Mouse (Mus musculus) liver, embryonic 11.5 days (tissue): ENCODE results near the gene Padi6. TPM values are rescaled to one million over a fixed set of nuclear protein-coding genes. Genes with fewer than 3 reads are reported as not detected.
A peak's percentile ranks its signal among the peaks of the same experiment; 100 is the strongest.

Source experiments
- ATAC-seq: fragments of 200-750 bp; cut with Nextera tagmentation; replicated peaks from 2 replicates; pipeline ENCODE4 v1.8.0; 2017; ENCODE audit warnings: moderate number of reproducible peaks, mild to moderate bottlenecking, moderate TSS enrichment, moderate library complexity; ENCODE audit not compliant: low FRiP score
- DNase-seq: peaks from one replicate; pipeline ENCODE4 v3.0.0-alpha.2; 2017; ENCODE audit warnings: low spot score
- H3K27ac ChIP-seq: fragments of 300-500 bp; sonication (generic); 2 replicates; pipeline ENCODE4 v1.5.1; 2014; ENCODE audit warnings: mild to moderate bottlenecking, low read depth, low read length, control low read depth
- H3K27me3 ChIP-seq: fragments of 300-500 bp; sonication (generic); replicated peaks from 2 replicates; pipeline ENCODE4 v1.6.1; 2014; ENCODE audit warnings: low read length, mixed read lengths; ENCODE audit not compliant: control insufficient read depth, insufficient read depth
- H3K36me3 ChIP-seq: fragments of 300-500 bp; sonication (generic); 2 replicates; pipeline ENCODE4 v1.6.1; 2014; ENCODE audit warnings: mild to moderate bottlenecking, low read length, moderate library complexity, mixed read lengths; ENCODE audit not compliant: control insufficient read depth, insufficient read depth
- H3K4me1 ChIP-seq: fragments of 300-500 bp; sonication (generic); replicated peaks from 2 replicates; pipeline ENCODE4 v1.6.1; 2014; ENCODE audit warnings: low read length, mixed read lengths; ENCODE audit not compliant: control insufficient read depth, insufficient read depth
- H3K4me2 ChIP-seq: fragments of 300-500 bp; sonication (generic); 2 replicates; pipeline ENCODE4 v1.6.1; 2014; ENCODE audit warnings: mild to moderate bottlenecking, control low read depth, moderate library complexity
- H3K4me3 ChIP-seq: fragments of 300-500 bp; sonication (generic); 2 replicates; pipeline ENCODE4 v1.5.1; 2014; ENCODE audit warnings: low read depth, low read length, control low read depth
- H3K9ac ChIP-seq: fragments of 300-500 bp; sonication (generic); 2 replicates; pipeline ENCODE4 v1.6.1; 2014; ENCODE audit warnings: low read depth, low read length, control low read depth
- H3K9me3 ChIP-seq: fragments of 300-500 bp; sonication (generic); 2 replicates; pipeline ENCODE4 v1.6.1; 2016; ENCODE audit warnings: low read length, inconsistent platforms, mixed read lengths; ENCODE audit not compliant: control insufficient read depth
- WGBS: fragments of 180-500 bp; shearing (Covaris S2); extraction: QIAGEN DNeasy Blood & Tissue Kit; methylation state at CpG from one replicate; pipeline ENCODE4 v1.1.7; 2014; 5-methylcytosine and 5-hydroxymethylcytosine counted together
- polyA plus RNA-seq: library from polyadenylated mRNA; unstranded; fragments of >200 nt; fragmentation: Nextera tagmentation; extraction: Ambion mirVana; gene quantifications from 2 replicates; pipeline ENCODE4 v1.2.1, GENCODE M21; 2014

The Padi6 gene
- polyA plus RNA-seq, 1 experiment from 2014 or later = not detected

- no peaks in the 10 kb centered on the region for H3K27me3 ChIP-seq
- no peaks in the 10 kb centered on the region for H3K9me3 ChIP-seq
- ATAC-seq = no peak
- no peak overlapping the region for H3K4me2 ChIP-seq
- no peak overlapping the region for H3K4me3 ChIP-seq
- DNase-seq = no peak
- H3K27ac ChIP-seq = no peak overlapping the region
- H3K9ac ChIP-seq = no peak overlapping the region
- 81% methylated on average over 6 of the region's 6 CpGs for WGBS
- no peaks in the 10 kb centered on the region for H3K36me3 ChIP-seq
- H3K4me1 ChIP-seq = no peaks in the 10 kb centered on the region
These were observed 1.0 kb downstream of the Padi6 start for GRCm38 (mm10) chr4:140741401-140741800.

- no peak overlapping the region for H3K4me3 ChIP-seq
- ATAC-seq (no peak), DNase-seq (no peak)
- H3K27me3 ChIP-seq = no peaks in the 10 kb centered on the region
- no peaks in the 10 kb centered on the region for H3K9me3 ChIP-seq
- no peaks in the 10 kb centered on the region for H3K36me3 ChIP-seq
- H3K9ac ChIP-seq = no peak overlapping the region
- H3K4me1 ChIP-seq = no peaks in the 10 kb centered on the region
- H3K4me2 ChIP-seq = no peak overlapping the region
- no peak overlapping the region for H3K27ac ChIP-seq
- 79% methylated on average over 11 of the region's 11 CpGs for WGBS
These were observed 1.8 kb downstream of the Padi6 start for GRCm38 (mm10) chr4:140740655-140741054.

- no peak overlapping the region for H3K4me2 ChIP-seq
- H3K9ac ChIP-seq = no peak overlapping the region
- ATAC-seq (no peak), DNase-seq (no peak)
- no peak overlapping the region for H3K27ac ChIP-seq
- no peaks in the 10 kb centered on the region for H3K36me3 ChIP-seq
- no peak overlapping the region for H3K4me3 ChIP-seq
- no peaks in the 10 kb centered on the region for H3K9me3 ChIP-seq
- WGBS = 61% methylated on average over 7 of the region's 7 CpGs
- no peaks in the 10 kb centered on the region for H3K27me3 ChIP-seq
- H3K4me1 ChIP-seq = no peaks in the 10 kb centered on the region
These were observed 9.6 kb downstream of the Padi6 start for GRCm38 (mm10) chr4:140732871-140733270.

- no peak overlapping the region for H3K27ac ChIP-seq
- 65% methylated on average over 4 of the region's 4 CpGs for WGBS
- H3K9me3 ChIP-seq = no peaks in the 10 kb centered on the region
- no peaks in the 10 kb centered on the region for H3K4me1 ChIP-seq
- H3K4me2 ChIP-seq = no peak overlapping the region
- no peak overlapping the region for H3K9ac ChIP-seq
- no peaks in the 10 kb centered on the region for H3K36me3 ChIP-seq
- ATAC-seq = no peak
- H3K27me3 ChIP-seq = no peaks in the 10 kb centered on the region
- no peak overlapping the region for H3K4me3 ChIP-seq
- DNase-seq = no peak
These were observed 10.8 kb downstream of the Padi6 start for GRCm38 (mm10) chr4:140731654-140732053.

GRCm38 (mm10) chr4:140726907-140727306 is 15.5 kb downstream of the Padi6 start:
- Histone ChIP-seq H3K9me3 (no peaks in the 10 kb centered on the region), H3K4me1 (no peaks in the 10 kb centered on the region), H3K4me2 (no peak overlapping the region), H3K36me3 (peaks cover 6% of the 10 kb centered on the region; the same call in 1 of the 2 replicates), H3K4me3 (no peak overlapping the region), H3K9ac (no peak overlapping the region), H3K27me3 (no peaks in the 10 kb centered on the region), H3K27ac (no peak overlapping the region)
- WGBS = 86% methylated on average over 12 of the region's 12 CpGs
- ATAC-seq = no peak
- DNase-seq = no peak

- 70% methylated on average over 6 of the region's 6 CpGs for WGBS
- Histone ChIP-seq H3K4me1 (no peaks in the 10 kb centered on the region), H3K4me3 (no peak overlapping the region), H3K9ac (no peak overlapping the region), H3K27ac (no peak overlapping the region), H3K27me3 (no peaks in the 10 kb centered on the region), H3K9me3 (no peaks in the 10 kb centered on the region), H3K4me2 (no peak overlapping the region), H3K36me3 (peaks cover 26% of the 10 kb centered on the region)
- DNase-seq (no peak), ATAC-seq (no peak)
These were observed 17.7 kb downstream of the Padi6 start for GRCm38 (mm10) chr4:140724739-140725138.

- Histone ChIP-seq H3K27me3 (no peaks in the 10 kb centered on the region), H3K9me3 (no peaks in the 10 kb centered on the region), H3K9ac (no peak overlapping the region), H3K4me2 (no peak overlapping the region), H3K4me1 (no peaks in the 10 kb centered on the region), H3K27ac (no peak overlapping the region), H3K4me3 (no peak overlapping the region), H3K36me3 (peaks cover 34% of the 10 kb centered on the region)
- WGBS = 48% methylated on average over 5 of the region's 5 CpGs
- no peak for DNase-seq
- peak; percentile 41; the same call in 1 of the 2 replicates for ATAC-seq
These were observed 18.6 kb downstream of the Padi6 start for GRCm38 (mm10) chr4:140723801-140724200.

- DNase-seq (no peak), ATAC-seq (no peak)
- WGBS = 85% methylated on average over 9 of the region's 9 CpGs
- Histone ChIP-seq H3K9ac (no peak overlapping the region), H3K9me3 (no peaks in the 10 kb centered on the region), H3K4me2 (no peak overlapping the region), H3K27ac (no peak overlapping the region), H3K36me3 (peaks cover 39% of the 10 kb centered on the region), H3K4me3 (no peak overlapping the region), H3K27me3 (no peaks in the 10 kb centered on the region), H3K4me1 (no peaks in the 10 kb centered on the region)
These were observed 19.3 kb downstream of the Padi6 start for GRCm38 (mm10) chr4:140723192-140723591.

- Histone ChIP-seq H3K9me3 (no peaks in the 10 kb centered on the region), H3K27me3 (no peaks in the 10 kb centered on the region), H3K4me2 (no peak overlapping the region), H3K27ac (0 out of 2 replicates have a peak overlapping the region, but pooled peaks have one; percentile 17), H3K4me3 (no peak overlapping the region), H3K9ac (no peak overlapping the region), H3K4me1 (no peaks in the 10 kb centered on the region), H3K36me3 (peaks cover 43% of the 10 kb centered on the region)
- ATAC-seq (no peak), DNase-seq (no peak)
- WGBS = 82% methylated on average over 9 of the region's 9 CpGs
These were observed 19.7 kb downstream of the Padi6 start for GRCm38 (mm10) chr4:140722710-140723109.
